Mouse (Mus musculus) stomach, embryonic 16.5 days (tissue): Measurements from ENCODE around the gene Thumpd2. TPM values are rescaled to one million over a fixed set of nuclear protein-coding genes. Genes with fewer than 3 reads are reported as not detected.

Experiments used
- ATAC-seq: fragments of 200-750 bp; cut with Nextera tagmentation; 2 replicates; pipeline ENCODE4 v1.8.0; 2017; ENCODE audit warnings: moderate number of reproducible peaks, moderate TSS enrichment; ENCODE audit not compliant: insufficient read depth, low FRiP score
- H3K27ac ChIP-seq: fragments of 300-500 bp; sonication (generic); 2 replicates; pipeline ENCODE4 v1.5.1; 2014; ENCODE audit warnings: low read length
- H3K27me3 ChIP-seq: fragments of 300-500 bp; sonication (generic); 2 replicates; pipeline ENCODE4 v1.6.1; 2014; ENCODE audit warnings: low read length, control low read depth, mixed read lengths; ENCODE audit not compliant: control insufficient read depth, insufficient read depth
- H3K36me3 ChIP-seq: fragments of 300-500 bp; sonication (generic); 2 replicates; pipeline ENCODE4 v1.6.1; 2014; ENCODE audit warnings: low read length; ENCODE audit not compliant: control insufficient read depth, insufficient read depth
- H3K4me1 ChIP-seq: fragments of 300-500 bp; sonication (generic); 2 replicates; pipeline ENCODE4 v1.6.1; 2014; ENCODE audit warnings: low read length, control low read depth, mixed read lengths; ENCODE audit not compliant: control insufficient read depth, insufficient read depth
- H3K4me2 ChIP-seq: fragments of 300-500 bp; sonication (generic); 2 replicates; pipeline ENCODE4 v1.6.1; 2014; ENCODE audit warnings: low read depth, low read length, mixed read lengths
- H3K4me3 ChIP-seq: fragments of 300-500 bp; sonication (generic); replicated peaks from 2 replicates; pipeline ENCODE4 v1.5.1; 2014; ENCODE audit warnings: mild to moderate bottlenecking, low read length
- H3K9ac ChIP-seq: fragments of 300-500 bp; sonication (generic); 2 replicates; pipeline ENCODE4 v1.6.1; 2014; ENCODE audit warnings: low read length
- H3K9me3 ChIP-seq: fragments of 300-500 bp; sonication (generic); replicated peaks from 2 replicates; pipeline ENCODE4 v1.6.1; 2016; ENCODE audit warnings: low read length, control low read depth; ENCODE audit not compliant: control insufficient read depth
- WGBS: fragments of 180-500 bp; shearing (Covaris S2); extraction: QIAGEN DNeasy Blood & Tissue Kit; methylation state at CpG from one replicate; pipeline ENCODE4 v1.1.7; 2014; 5-methylcytosine and 5-hydroxymethylcytosine counted together
- polyA plus RNA-seq: library from polyadenylated mRNA; unstranded; fragments of >200 nt; fragmentation: Nextera tagmentation; extraction: Ambion mirVana; gene quantifications from 2 replicates; pipeline ENCODE4 v1.2.1, GENCODE M21; 2015

Thumpd2 gene
- polyA plus RNA-seq, 1 experiment from 2014 or later: 12.9 TPM

- H3K9me3 ChIP-seq: no peaks in the 10 kb centered on the region
- peaks cover 8% of the 10 kb centered on the region; the same call in 1 of the 2 replicates for H3K4me1 ChIP-seq
- no peak overlapping the region for H3K9ac ChIP-seq
- peak overlapping the region; percentile 23; the same call in 1 of the 2 replicates for H3K27ac ChIP-seq
- no peak overlapping the region for H3K4me2 ChIP-seq
- 84% methylated on average over 3 of the region's 3 CpGs for WGBS
- no peak overlapping the region for H3K4me3 ChIP-seq
- no peak for ATAC-seq
- no peaks in the 10 kb centered on the region for H3K27me3 ChIP-seq
- H3K36me3 ChIP-seq: 0 out of 2 replicates have a peak, but pooled peaks cover 2% of the 10 kb centered on the region
Observed at GRCm38 (mm10) chr17:81063346-81063745, 1.5 kb downstream of the Thumpd2 start.

GRCm38 (mm10) chr17:81062349-81062871, 2.5 kb downstream of the Thumpd2 start:
- Histone ChIP-seq H3K4me3 (no peak overlapping the region), H3K27ac (peak overlapping the region; percentile 38; the same call in 1 of the 2 replicates), H3K4me2 (no peak overlapping the region), H3K36me3 (0 out of 2 replicates have a peak, but pooled peaks cover 2% of the 10 kb centered on the region), H3K9ac (no peak overlapping the region), H3K27me3 (no peaks in the 10 kb centered on the region), H3K9me3 (no peaks in the 10 kb centered on the region), H3K4me1 (peaks cover 8% of the 10 kb centered on the region; the same call in 1 of the 2 replicates)
- WGBS: 24% methylated on average over 6 of the region's 6 CpGs
- ATAC-seq: no peak

GRCm38 (mm10) chr17:81056796-81057381, 8.0 kb downstream of the Thumpd2 start:
- Histone ChIP-seq H3K27me3 (no peaks in the 10 kb centered on the region), H3K4me2 (no peak overlapping the region), H3K4me3 (no peak overlapping the region), H3K9ac (no peak overlapping the region), H3K36me3 (peaks cover 20% of the 10 kb centered on the region; the same call in 1 of the 2 replicates), H3K27ac (no peak overlapping the region), H3K4me1 (peaks cover 9% of the 10 kb centered on the region; the same call in 1 of the 2 replicates), H3K9me3 (no peaks in the 10 kb centered on the region)
- ATAC-seq: no peak
- 78% methylated on average over 8 of the region's 8 CpGs for WGBS

- WGBS: 47% methylated on average over 3 of the region's 3 CpGs
- H3K9me3 ChIP-seq: no peaks in the 10 kb centered on the region
- ATAC-seq: no peak
Observed at GRCm38 (mm10) chr17:81056035-81056434, 8.8 kb downstream of the Thumpd2 start.

GRCm38 (mm10) chr17:81055522-81055921, 9.4 kb downstream of the Thumpd2 start:
- Histone ChIP-seq H3K27me3 (no peaks in the 10 kb centered on the region), H3K27ac (no peak overlapping the region), H3K9ac (no peak overlapping the region), H3K36me3 (peaks cover 23% of the 10 kb centered on the region; the same call in 1 of the 2 replicates), H3K9me3 (no peaks in the 10 kb centered on the region), H3K4me1 (peaks cover 9% of the 10 kb centered on the region; the same call in 1 of the 2 replicates), H3K4me3 (no peak overlapping the region), H3K4me2 (no peak overlapping the region)
- 85% methylated on average over 5 of the region's 5 CpGs for WGBS
- no peak for ATAC-seq

More at GRCm38 (mm10) chr17:81056035-81056434, 8.8 kb downstream of the Thumpd2 start:
- Histone ChIP-seq H3K4me3 (no peak overlapping the region), H3K4me2 (no peak overlapping the region), H3K36me3 (peaks cover 23% of the 10 kb centered on the region; the same call in 1 of the 2 replicates), H3K9ac (no peak overlapping the region), H3K27me3 (no peaks in the 10 kb centered on the region), H3K27ac (no peak overlapping the region), H3K4me1 (peaks cover 9% of the 10 kb centered on the region; the same call in 1 of the 2 replicates)

- Histone ChIP-seq H3K9me3 (no peaks in the 10 kb centered on the region), H3K4me1 (peaks cover 13% of the 10 kb centered on the region; the same call in 1 of the 2 replicates), H3K4me2 (no peak overlapping the region), H3K27ac (no peak overlapping the region), H3K4me3 (no peak overlapping the region), H3K9ac (no peak overlapping the region), H3K36me3 (peaks cover 23% of the 10 kb centered on the region; the same call in 1 of the 2 replicates), H3K27me3 (no peaks in the 10 kb centered on the region)
- 85% methylated on average over 2 of the region's 2 CpGs for WGBS
- no peak for ATAC-seq
Observed at GRCm38 (mm10) chr17:81053274-81053673, 11.6 kb downstream of the Thumpd2 start.

GRCm38 (mm10) chr17:81047930-81048564, 16.8 kb downstream of the Thumpd2 start:
- Histone ChIP-seq H3K4me1 (0 out of 2 replicates have a peak, but pooled peaks cover 4% of the 10 kb centered on the region), H3K27ac (no peak overlapping the region), H3K4me3 (no peak overlapping the region), H3K4me2 (no peak overlapping the region), H3K9me3 (no peaks in the 10 kb centered on the region), H3K27me3 (no peaks in the 10 kb centered on the region), H3K9ac (no peak overlapping the region), H3K36me3 (peaks cover 13% of the 10 kb centered on the region; the same call in 1 of the 2 replicates)
- no peak for ATAC-seq
- WGBS: 64% methylated on average over 7 of the region's 7 CpGs

- ATAC-seq: no peak
- H3K4me3 ChIP-seq: no peak overlapping the region
- H3K4me2 ChIP-seq: no peak overlapping the region
- no peak overlapping the region for H3K9ac ChIP-seq
- no peaks in the 10 kb centered on the region for H3K36me3 ChIP-seq
- no peaks in the 10 kb centered on the region for H3K9me3 ChIP-seq
- WGBS: 83% methylated on average over 9 of the region's 9 CpGs
- H3K4me1 ChIP-seq: 0 out of 2 replicates have a peak, but pooled peaks cover 4% of the 10 kb centered on the region
- no peak overlapping the region for H3K27ac ChIP-seq
- no peaks in the 10 kb centered on the region for H3K27me3 ChIP-seq
Observed at GRCm38 (mm10) chr17:81045525-81046150, 19.2 kb downstream of the Thumpd2 start.
